Mouse (Mus musculus) hindbrain, embryonic 12.5 days (tissue): ENCODE results near the gene Neu4. TPM values are rescaled to one million over a fixed set of nuclear protein-coding genes. Genes with fewer than 3 reads are reported as not detected.
"Not testable (repeated sequence)": the region's sequence is repeated elsewhere in the genome, so short reads cannot be mapped to it uniquely, and the experiment has no call there.

Experiments used
- ATAC-seq: fragments of 200-750 bp; cut with Nextera tagmentation; 2 replicates; pipeline ENCODE4 v1.8.0; 2017; ENCODE audit warnings: moderate TSS enrichment; ENCODE audit not compliant: low FRiP score
- H3K27ac ChIP-seq: fragments of 300-500 bp; sonication (generic); 2 replicates; pipeline ENCODE4 v1.5.1; 2016; ENCODE audit warnings: mild to moderate bottlenecking
- H3K27me3 ChIP-seq: fragments of 300-500 bp; sonication (generic); 2 replicates; pipeline ENCODE4 v1.6.1; 2016; ENCODE audit warnings: mild to moderate bottlenecking
- H3K36me3 ChIP-seq: fragments of 300-500 bp; sonication (generic); 2 replicates; pipeline ENCODE4 v1.6.1; 2016; ENCODE audit warnings: mild to moderate bottlenecking
- H3K4me1 ChIP-seq: fragments of 300-500 bp; sonication (generic); 2 replicates; pipeline ENCODE4 v1.6.1; 2016
- H3K4me2 ChIP-seq: fragments of 300-500 bp; sonication (generic); replicated peaks from 2 replicates; pipeline ENCODE4 v1.6.1; 2016; ENCODE audit warnings: mild to moderate bottlenecking
- H3K4me3 ChIP-seq: fragments of 300-500 bp; sonication (generic); 2 replicates; pipeline ENCODE4 v1.5.1; 2016; ENCODE audit warnings: mild to moderate bottlenecking
- H3K9ac ChIP-seq: fragments of 300-500 bp; sonication (generic); 2 replicates; pipeline ENCODE4 v1.6.1; 2016; ENCODE audit warnings: mild to moderate bottlenecking, moderate library complexity
- H3K9me3 ChIP-seq: fragments of 300-500 bp; sonication (generic); replicated peaks from 2 replicates; pipeline ENCODE4 v1.6.1; 2016; ENCODE audit warnings: mild to moderate bottlenecking
- WGBS: fragments of 180-500 bp; shearing (Covaris S2); methylation state at CpG from one replicate; pipeline ENCODE4 v1.1.7; 2016; 5-methylcytosine and 5-hydroxymethylcytosine counted together
- polyA plus RNA-seq: library from polyadenylated mRNA; unstranded; fragments of >200 nt; fragmentation: Nextera tagmentation; extraction: Ambion mirVana; gene quantifications from 2 replicates; pipeline ENCODE4 v1.2.1, GENCODE M21; 2016

Neu4 gene
- not detected in 2 replicates for polyA plus RNA-seq

- WGBS: 90% methylated on average over 6 of the region's 6 CpGs
Measured at GRCm38 (mm10) chr1:94020151-94020550, at the start of gene Neu4. Neu4 (plus strand) TSS chr1:94020451.

GRCm38 (mm10) chr1:93970797-93971196 lies 49.5 kb upstream of the Neu4 start:
- not testable (repeated sequence) for ATAC-seq, H3K4me3 ChIP-seq, H3K4me2 ChIP-seq, H3K9ac ChIP-seq, H3K36me3 ChIP-seq, H3K27ac ChIP-seq, H3K27me3 ChIP-seq, H3K4me1 ChIP-seq, H3K9me3 ChIP-seq
- WGBS: no CpG with 5 or more reads among the region's 4 CpGs

More at GRCm38 (mm10) chr1:94020151-94020550, at the start of gene Neu4:
- Histone ChIP-seq H3K4me3 (no peak within 1 kb of the TSS), H3K4me1 (no peaks in the 10 kb centered on the region), H3K36me3 (no peaks in the 10 kb centered on the region), H3K4me2 (no peak within 1 kb of the TSS), H3K9me3 (no peaks in the 10 kb centered on the region; the same call in 1 of the 2 replicates), H3K9ac (no peak within 1 kb of the TSS), H3K27me3 (no peaks in the 10 kb centered on the region), H3K27ac (no peak within 1 kb of the TSS)
- ATAC-seq: no peak

- not testable (repeated sequence) for H3K36me3 ChIP-seq, H3K27ac ChIP-seq, H3K27me3 ChIP-seq, H3K9ac ChIP-seq, H3K4me3 ChIP-seq, ATAC-seq, H3K4me2 ChIP-seq, H3K4me1 ChIP-seq, H3K9me3 ChIP-seq
- 86% methylated on average over 1 of the region's 4 CpGs for WGBS
Measured at GRCm38 (mm10) chr1:93975764-93976163, 44.5 kb upstream of the Neu4 start.

GRCm38 (mm10) chr1:93978287-93978686 lies 42.0 kb upstream of the Neu4 start:
- not testable (repeated sequence) for H3K4me2 ChIP-seq, H3K36me3 ChIP-seq, H3K4me3 ChIP-seq, H3K9ac ChIP-seq, H3K4me1 ChIP-seq, H3K9me3 ChIP-seq, H3K27ac ChIP-seq, H3K27me3 ChIP-seq
- 0 out of 2 replicates have a peak, but pooled peaks have one; percentile 22 for ATAC-seq
- no CpG with 5 or more reads among the region's 7 CpGs for WGBS

- H3K4me3 ChIP-seq, H3K9ac ChIP-seq, H3K27ac ChIP-seq, H3K36me3 ChIP-seq, H3K27me3 ChIP-seq, ATAC-seq, H3K9me3 ChIP-seq, H3K4me2 ChIP-seq, H3K4me1 ChIP-seq: not testable (repeated sequence)
- no CpG with 5 or more reads among the region's 2 CpGs for WGBS
Measured at GRCm38 (mm10) chr1:93980932-93981331, 39.3 kb upstream of the Neu4 start.

- H3K4me3 ChIP-seq: no peak overlapping the region
- no peaks in the 10 kb centered on the region for H3K27me3 ChIP-seq
- no peak overlapping the region for H3K9ac ChIP-seq
- no peaks in the 10 kb centered on the region for H3K9me3 ChIP-seq
- H3K4me2 ChIP-seq: no peak overlapping the region
- no peak for ATAC-seq
- H3K36me3 ChIP-seq: no peaks in the 10 kb centered on the region
- H3K4me1 ChIP-seq: no peaks in the 10 kb centered on the region
- WGBS: 88% methylated on average over 3 of the region's 3 CpGs
- H3K27ac ChIP-seq: no peak overlapping the region
Measured at GRCm38 (mm10) chr1:93986167-93986566, 34.1 kb upstream of the Neu4 start.

GRCm38 (mm10) chr1:93988786-93989185 lies 31.5 kb upstream of the Neu4 start:
- Histone ChIP-seq H3K9me3 (no peaks in the 10 kb centered on the region), H3K4me1 (no peaks in the 10 kb centered on the region), H3K4me2 (no peak overlapping the region), H3K9ac (no peak overlapping the region), H3K27ac (no peak overlapping the region), H3K36me3 (no peaks in the 10 kb centered on the region), H3K4me3 (no peak overlapping the region), H3K27me3 (no peaks in the 10 kb centered on the region)
- ATAC-seq: no peak
- WGBS: 80% methylated on average over 3 of the region's 3 CpGs

- not testable (repeated sequence) for H3K4me3 ChIP-seq, ATAC-seq, H3K36me3 ChIP-seq, H3K27ac ChIP-seq, H3K4me2 ChIP-seq, H3K9me3 ChIP-seq, H3K27me3 ChIP-seq, H3K9ac ChIP-seq, H3K4me1 ChIP-seq
- WGBS: 85% methylated on average over 7 of the region's 8 CpGs
Measured at GRCm38 (mm10) chr1:93990209-93990608, 30.0 kb upstream of the Neu4 start, which contains the start of gene Gal3st2c. Gal3st2c (plus strand) TSS chr1:93990509.

GRCm38 (mm10) chr1:93991068-93991467 lies 29.2 kb upstream of the Neu4 start:
- not testable (repeated sequence) for H3K9ac ChIP-seq

GRCm38 (mm10) chr1:93991491-93991890 lies 28.8 kb upstream of the Neu4 start:
- H3K9ac ChIP-seq, H3K36me3 ChIP-seq, H3K4me3 ChIP-seq, H3K27ac ChIP-seq, H3K4me2 ChIP-seq, H3K27me3 ChIP-seq, H3K4me1 ChIP-seq, H3K9me3 ChIP-seq, ATAC-seq: not testable (repeated sequence)
- 86% methylated on average over 3 of the region's 3 CpGs for WGBS

More at GRCm38 (mm10) chr1:93991068-93991467, 29.2 kb upstream of the Neu4 start:
- not testable (repeated sequence) for H3K9me3 ChIP-seq, H3K4me3 ChIP-seq, ATAC-seq, H3K27me3 ChIP-seq, H3K4me1 ChIP-seq, H3K4me2 ChIP-seq, H3K27ac ChIP-seq, H3K36me3 ChIP-seq
- WGBS: 85% methylated on average over 2 of the region's 2 CpGs

GRCm38 (mm10) chr1:94001023-94001422 lies 19.2 kb upstream of the Neu4 start:
- Histone ChIP-seq H3K4me1 (no peaks in the 10 kb centered on the region), H3K27ac (no peak overlapping the region), H3K4me3 (no peak overlapping the region), H3K36me3 (no peaks in the 10 kb centered on the region), H3K9me3 (no peaks in the 10 kb centered on the region), H3K4me2 (no peak overlapping the region), H3K27me3 (no peaks in the 10 kb centered on the region), H3K9ac (no peak overlapping the region)
- no peak for ATAC-seq
- 85% methylated on average over 2 of the region's 2 CpGs for WGBS

- H3K9ac ChIP-seq, H3K27ac ChIP-seq, H3K9me3 ChIP-seq, H3K4me3 ChIP-seq, H3K36me3 ChIP-seq, H3K27me3 ChIP-seq, H3K4me2 ChIP-seq, ATAC-seq, H3K4me1 ChIP-seq: not testable (repeated sequence)
- 76% methylated on average over 2 of the region's 2 CpGs for WGBS
Measured at GRCm38 (mm10) chr1:94005954-94006506, 14.2 kb upstream of the Neu4 start.

- H3K9ac ChIP-seq, H3K27me3 ChIP-seq, H3K27ac ChIP-seq, H3K4me2 ChIP-seq, ATAC-seq, H3K4me3 ChIP-seq, H3K4me1 ChIP-seq, H3K9me3 ChIP-seq, H3K36me3 ChIP-seq: not testable (repeated sequence)
- 96% methylated on average over 16 of the region's 19 CpGs for WGBS
Measured at GRCm38 (mm10) chr1:94008826-94009225, 11.4 kb upstream of the Neu4 start.
